Mouse (Mus musculus) heart, embryonic 15.5 days (tissue): ENCODE results near the gene Slamf9. TPM values are rescaled to one million over a fixed set of nuclear protein-coding genes. Genes with fewer than 3 reads are reported as not detected.
A peak's percentile ranks its signal among the peaks of the same experiment; 100 is the strongest.

Experiments used
- ATAC-seq: fragments of 200-750 bp; cut with Nextera tagmentation; replicated peaks from 2 replicates; pipeline ENCODE4 v1.8.0; 2017; ENCODE audit warnings: low read depth, moderate TSS enrichment; ENCODE audit not compliant: insufficient number of reproducible peaks, insufficient read depth, low FRiP score
- H3K27ac ChIP-seq: fragments of 300-500 bp; sonication (generic); 2 replicates; pipeline ENCODE4 v1.5.1; 2015; ENCODE audit warnings: mild to moderate bottlenecking, inconsistent platforms
- H3K27me3 ChIP-seq: fragments of 300-500 bp; sonication (generic); 2 replicates; pipeline ENCODE4 v1.6.1; 2015; ENCODE audit warnings: inconsistent platforms
- H3K36me3 ChIP-seq: fragments of 300-500 bp; sonication (generic); 2 replicates; pipeline ENCODE4 v1.6.1; 2015; ENCODE audit warnings: mild to moderate bottlenecking, inconsistent platforms
- H3K4me1 ChIP-seq: fragments of 300-500 bp; sonication (generic); replicated peaks from 2 replicates; pipeline ENCODE4 v1.6.1; 2015; ENCODE audit warnings: inconsistent platforms
- H3K4me2 ChIP-seq: fragments of 300-500 bp; sonication (generic); 2 replicates; pipeline ENCODE4 v1.6.1; 2015; ENCODE audit warnings: inconsistent platforms, mild to moderate bottlenecking, moderate library complexity
- H3K4me3 ChIP-seq: fragments of 300-500 bp; sonication (generic); 2 replicates; pipeline ENCODE4 v1.5.1; 2015; ENCODE audit warnings: mild to moderate bottlenecking, inconsistent platforms
- H3K9ac ChIP-seq: fragments of 300-500 bp; sonication (generic); 2 replicates; pipeline ENCODE4 v1.6.1; 2015; ENCODE audit warnings: mild to moderate bottlenecking, inconsistent platforms
- H3K9me3 ChIP-seq: fragments of 300-500 bp; sonication (generic); replicated peaks from 2 replicates; pipeline ENCODE4 v1.6.1; 2016; ENCODE audit warnings: inconsistent platforms
- WGBS: fragments of 180-500 bp; shearing (Covaris S2); methylation state at CpG from one replicate; pipeline ENCODE4 v1.1.7; 2015; ENCODE audit warnings: mixed read lengths; 5-methylcytosine and 5-hydroxymethylcytosine counted together
- polyA plus RNA-seq: library from polyadenylated mRNA; unstranded; fragments of >200 nt; fragmentation: Nextera tagmentation; extraction: Ambion mirVana; gene quantifications from 2 replicates; pipeline ENCODE4 v1.2.1, GENCODE M21; 2015

Slamf9 gene
- polyA plus RNA-seq, 1 experiment from 2014 or later: 0.83 TPM

GRCm38 (mm10) chr1:172504756-172505155, 29.6 kb downstream of the Slamf9 start:
- Histone ChIP-seq H3K9ac (no peak overlapping the region), H3K4me1 (peaks cover 71% of the 10 kb centered on the region), H3K27ac (peak overlapping the region; percentile 55), H3K4me2 (peak overlapping the region; percentile 72), H3K9me3 (no peaks in the 10 kb centered on the region), H3K36me3 (peaks cover 36% of the 10 kb centered on the region), H3K4me3 (peak overlapping the region; percentile 24), H3K27me3 (no peaks in the 10 kb centered on the region)
- no peak for ATAC-seq
- WGBS: 68% methylated on average over 8 of the region's 8 CpGs

- H3K4me1 ChIP-seq: peaks cover 73% of the 10 kb centered on the region
- H3K9ac ChIP-seq: no peak overlapping the region
- no peak overlapping the region for H3K4me2 ChIP-seq
- H3K36me3 ChIP-seq: peaks cover 36% of the 10 kb centered on the region
- ATAC-seq: no peak
- peak overlapping the region; percentile 39; the same call in 1 of the 2 replicates for H3K27ac ChIP-seq
- no peak overlapping the region for H3K4me3 ChIP-seq
- H3K9me3 ChIP-seq: no peaks in the 10 kb centered on the region
- H3K27me3 ChIP-seq: no peaks in the 10 kb centered on the region
- WGBS: 48% methylated on average over 5 of the region's 5 CpGs
These were observed 31.8 kb downstream of the Slamf9 start for GRCm38 (mm10) chr1:172507001-172507400.

GRCm38 (mm10) chr1:172507701-172508100, 32.5 kb downstream of the Slamf9 start:
- Histone ChIP-seq H3K27ac (peak overlapping the region; percentile 39), H3K9ac (no peak overlapping the region), H3K36me3 (peaks cover 36% of the 10 kb centered on the region), H3K4me1 (peaks cover 71% of the 10 kb centered on the region), H3K4me3 (no peak overlapping the region), H3K4me2 (no peak overlapping the region), H3K27me3 (no peaks in the 10 kb centered on the region), H3K9me3 (no peaks in the 10 kb centered on the region)
- 81% methylated on average over 3 of the region's 3 CpGs for WGBS
- no peak for ATAC-seq

DNA sequence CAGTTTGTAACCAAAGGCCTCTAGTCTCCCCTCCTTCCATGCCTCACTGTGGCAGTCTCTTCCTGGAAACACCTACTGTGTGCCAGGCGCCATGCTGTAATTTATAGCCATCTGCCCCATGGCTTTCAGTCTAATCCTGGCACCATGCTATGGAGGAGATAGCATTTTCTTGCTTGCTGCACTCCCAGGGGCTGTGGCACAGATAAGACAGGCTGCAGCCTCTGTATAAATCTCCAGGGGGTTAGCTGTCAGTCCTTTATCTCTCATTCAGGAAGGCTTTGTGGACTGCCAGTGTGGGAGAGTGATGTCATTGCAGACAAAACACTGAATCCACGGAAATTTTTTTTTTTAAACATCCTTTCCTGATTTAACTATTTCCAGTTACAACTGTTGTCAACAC, 33.0 kb downstream of the Slamf9 start:
- H3K27me3 ChIP-seq: no peaks in the 10 kb centered on the region
- 0 out of 2 replicates have a peak, but pooled peaks have one; percentile 28 for ATAC-seq
- H3K27ac ChIP-seq: peak overlapping the region; percentile 52
- H3K4me1 ChIP-seq: peaks cover 70% of the 10 kb centered on the region
- H3K4me2 ChIP-seq: no peak overlapping the region
- H3K4me3 ChIP-seq: no peak overlapping the region
- 31% methylated on average over 2 of the region's 2 CpGs for WGBS
- peaks cover 36% of the 10 kb centered on the region for H3K36me3 ChIP-seq
- H3K9me3 ChIP-seq: no peaks in the 10 kb centered on the region
- no peak overlapping the region for H3K9ac ChIP-seq

- H3K4me2 ChIP-seq: no peak overlapping the region
- no peak overlapping the region for H3K27ac ChIP-seq
These were observed 34.1 kb downstream of the Slamf9 start for GRCm38 (mm10) chr1:172509235-172509634.

DNA sequence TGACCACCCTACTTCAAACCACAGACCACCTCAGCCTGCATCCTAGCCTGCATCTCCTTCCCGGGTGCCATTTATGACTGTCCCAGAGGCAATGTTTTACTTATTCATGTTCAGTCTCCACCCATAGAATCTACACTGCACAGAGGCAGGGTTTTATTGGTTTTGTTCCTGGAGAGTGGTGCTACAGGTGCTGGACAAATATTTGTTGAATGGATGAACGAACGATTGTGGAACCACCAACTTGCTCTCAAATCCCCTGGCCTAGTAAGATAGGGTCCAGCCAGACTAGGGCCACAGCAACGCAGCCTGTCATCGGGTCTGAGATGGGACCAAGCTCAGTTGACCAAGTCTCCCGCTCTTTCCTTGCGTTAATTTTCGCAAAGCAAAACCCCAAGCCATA, 34.8 kb downstream of the Slamf9 start:
- no peaks in the 10 kb centered on the region for H3K9me3 ChIP-seq
- ATAC-seq: no peak
- no peak overlapping the region for H3K9ac ChIP-seq
- H3K27me3 ChIP-seq: no peaks in the 10 kb centered on the region
- peaks cover 33% of the 10 kb centered on the region for H3K36me3 ChIP-seq
- H3K27ac ChIP-seq: 0 out of 2 replicates have a peak overlapping the region, but pooled peaks have one; percentile 3
- H3K4me2 ChIP-seq: no peak overlapping the region
- WGBS: 54% methylated on average over 8 of the region's 8 CpGs
- peaks cover 74% of the 10 kb centered on the region for H3K4me1 ChIP-seq
- no peak overlapping the region for H3K4me3 ChIP-seq

More at GRCm38 (mm10) chr1:172509235-172509634, 34.1 kb downstream of the Slamf9 start:
- peaks cover 36% of the 10 kb centered on the region for H3K36me3 ChIP-seq
- WGBS: 77% methylated on average over 5 of the region's 5 CpGs
- H3K4me3 ChIP-seq: no peak overlapping the region
- no peak for ATAC-seq
- no peaks in the 10 kb centered on the region for H3K27me3 ChIP-seq
- H3K9me3 ChIP-seq: no peaks in the 10 kb centered on the region
- H3K9ac ChIP-seq: no peak overlapping the region
- H3K4me1 ChIP-seq: peaks cover 72% of the 10 kb centered on the region

GRCm38 (mm10) chr1:172510421-172510972, 35.3 kb downstream of the Slamf9 start:
- no peak overlapping the region for H3K9ac ChIP-seq
- H3K4me2 ChIP-seq: no peak overlapping the region
- peaks cover 28% of the 10 kb centered on the region for H3K36me3 ChIP-seq
- H3K27ac ChIP-seq: peak overlapping the region; percentile 33; the same call in 1 of the 2 replicates
- H3K4me3 ChIP-seq: no peak overlapping the region
- H3K27me3 ChIP-seq: no peaks in the 10 kb centered on the region
- 0 out of 2 replicates have a peak, but pooled peaks have one; percentile 4 for ATAC-seq
- 40% methylated on average over 13 of the region's 13 CpGs for WGBS
- peaks cover 74% of the 10 kb centered on the region for H3K4me1 ChIP-seq
- no peaks in the 10 kb centered on the region for H3K9me3 ChIP-seq

- H3K4me1 ChIP-seq: peaks cover 54% of the 10 kb centered on the region
- no peak; the same call in 1 of the 2 replicates for ATAC-seq
- H3K4me3 ChIP-seq: peak overlapping the region; percentile 27
These were observed 37.8 kb downstream of the Slamf9 start for GRCm38 (mm10) chr1:172512962-172513361.

DNA sequence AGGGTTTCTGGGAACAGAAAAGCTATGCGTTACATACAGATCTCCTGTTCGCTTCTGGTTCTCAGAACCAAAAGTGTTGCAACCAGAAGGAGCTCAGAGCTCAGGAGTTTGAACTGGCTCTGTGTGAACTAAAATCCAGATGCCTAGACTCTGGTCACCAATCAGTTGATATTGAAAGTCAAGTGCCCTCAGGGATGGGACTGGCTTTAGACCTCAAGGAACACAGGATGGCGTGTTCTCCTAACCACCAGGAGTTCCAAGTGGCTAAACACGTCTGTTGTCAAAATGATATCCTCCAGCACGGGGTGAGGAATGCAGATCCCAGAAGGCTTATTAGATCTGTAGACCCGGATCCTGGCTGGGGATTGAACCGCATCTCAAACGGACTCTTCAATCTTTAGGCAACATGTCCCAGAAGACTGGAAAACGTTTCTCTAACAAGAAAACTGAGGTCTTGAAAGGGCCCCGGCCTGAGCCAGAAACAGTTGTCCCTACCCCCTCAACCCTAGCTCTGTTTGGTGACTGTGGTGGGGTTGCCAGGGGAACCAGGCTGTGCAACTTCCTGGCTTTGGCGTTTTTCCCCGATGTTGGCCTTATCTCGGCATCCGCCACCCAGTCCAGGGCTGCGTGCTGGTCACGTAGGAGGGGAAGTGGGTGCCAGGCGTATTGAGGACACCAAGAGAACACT, 38.5 kb downstream of the Slamf9 start:
- no peak overlapping the region; the same call in 1 of the 2 replicates for H3K4me3 ChIP-seq
- no peaks in the 10 kb centered on the region for H3K9me3 ChIP-seq
- 0 out of 2 replicates have a peak overlapping the region, but pooled peaks have one; percentile 11 for H3K9ac ChIP-seq
- ATAC-seq: peak; percentile 79
- H3K27me3 ChIP-seq: no peaks in the 10 kb centered on the region
- peaks cover 48% of the 10 kb centered on the region for H3K4me1 ChIP-seq
- H3K4me2 ChIP-seq: peak overlapping the region; percentile 53
- H3K36me3 ChIP-seq: 0 out of 2 replicates have a peak, but pooled peaks cover under 1% of the 10 kb centered on the region
- peak overlapping the region; percentile 82 for H3K27ac ChIP-seq
- 31% methylated on average over 17 of the region's 17 CpGs for WGBS

More at GRCm38 (mm10) chr1:172512962-172513361, 37.8 kb downstream of the Slamf9 start:
- 17% methylated on average over 13 of the region's 13 CpGs for WGBS
- no peaks in the 10 kb centered on the region for H3K9me3 ChIP-seq
- H3K27me3 ChIP-seq: no peaks in the 10 kb centered on the region
- H3K36me3 ChIP-seq: 0 out of 2 replicates have a peak, but pooled peaks cover 4% of the 10 kb centered on the region
- peak overlapping the region; percentile 82 for H3K27ac ChIP-seq
- H3K9ac ChIP-seq: no peak overlapping the region; the same call in 1 of the 2 replicates
- H3K4me2 ChIP-seq: peak overlapping the region; percentile 53

DNA sequence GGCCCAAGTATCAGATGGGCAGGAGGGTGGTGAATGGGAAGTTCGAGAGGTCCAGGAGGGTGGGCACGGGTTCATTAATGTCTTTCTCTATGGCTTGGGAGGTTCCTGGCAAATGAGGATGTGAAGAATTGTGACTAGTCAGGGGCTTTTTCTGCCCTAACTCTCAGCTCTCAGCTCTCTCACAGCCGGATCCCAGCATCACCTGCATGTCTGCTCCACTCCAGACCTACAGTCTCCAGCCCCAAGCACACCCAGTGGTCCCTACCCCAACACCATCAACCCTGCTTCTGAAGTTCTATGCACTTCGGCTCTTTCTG, 39.0 kb downstream of the Slamf9 start:
- peaks cover 46% of the 10 kb centered on the region for H3K4me1 ChIP-seq
- H3K9ac ChIP-seq: no peak overlapping the region
- H3K4me2 ChIP-seq: peak overlapping the region; percentile 53

GRCm38 (mm10) chr1:172514551-172515268, 39.6 kb downstream of the Slamf9 start:
- ATAC-seq: no peak
- no peak overlapping the region for H3K9ac ChIP-seq
- 65% methylated on average over 7 of the region's 7 CpGs for WGBS
- no peak overlapping the region for H3K4me3 ChIP-seq
- H3K9me3 ChIP-seq: no peaks in the 10 kb centered on the region
- no peak overlapping the region for H3K4me2 ChIP-seq
- no peaks in the 10 kb centered on the region for H3K36me3 ChIP-seq
- H3K4me1 ChIP-seq: peaks cover 42% of the 10 kb centered on the region
- no peaks in the 10 kb centered on the region for H3K27me3 ChIP-seq
- H3K27ac ChIP-seq: peak overlapping the region; percentile 82

More for the DNA sequence above, 39.0 kb downstream of the Slamf9 start:
- Histone ChIP-seq H3K4me3 (no peak overlapping the region), H3K9me3 (no peaks in the 10 kb centered on the region), H3K27ac (peak overlapping the region; percentile 82), H3K36me3 (no peaks in the 10 kb centered on the region), H3K27me3 (no peaks in the 10 kb centered on the region)
- 44% methylated on average over 4 of the region's 4 CpGs for WGBS
- ATAC-seq: peak; percentile 16; the same call in 1 of the 2 replicates
